Mouse (Mus musculus): ENCODE measurements around the gene H3f3b. TPM values are rescaled to one million over a fixed set of nuclear protein-coding genes. Genes with fewer than 3 reads are reported as not detected.

Gene H3f3b
- 1,982 and 2,171 TPM in 2 replicates for polyA plus RNA-seq (2014; fragmentation: Nextera tagmentation; extraction: Ambion mirVana)

- Histone ChIP-seq H3K27ac (ENCODE audit: low read depth, low read length) (no peak within 1 kb of the TSS), H3K36me3 (ENCODE audit: control insufficient read depth, insufficient read depth, low read length) (no peaks in the 10 kb centered on the region), H3K4me3 (ENCODE audit: low read depth, low read length) (no peak within 1 kb of the TSS), H3K4me1 (ENCODE audit: control insufficient read depth, insufficient read depth, low read length) (peaks cover 8% of the 10 kb centered on the region), H3K27me3 (ENCODE audit: control insufficient read depth, insufficient read depth, low read length) (no peaks in the 10 kb centered on the region), H3K4me2 (no peak within 1 kb of the TSS), H3K9me3 (ENCODE audit: control insufficient read depth, low read length) (no peaks in the 10 kb centered on the region), H3K9ac (ENCODE audit: low read length) (no peak within 1 kb of the TSS)
- WGBS: 87% methylated on average over 4 of the region's 4 CpGs
- ATAC-seq (ENCODE audit: low FRiP score) (no peak), DNase-seq (ENCODE audit: low spot score, missing footprints) (peak; percentile 19)
Observed at GRCm38 (mm10) chr11:116027756-116028155, at the start of gene H3f3b. TSS of gene H3f3b (minus strand) at chr11:116027962.

GRCm38 (mm10) chr11:116076836-116077235, 49.1 kb upstream of the H3f3b start:
- DNase-seq (ENCODE audit: low spot score, missing footprints) (no peak), ATAC-seq (ENCODE audit: low FRiP score) (no peak)
- Histone ChIP-seq H3K4me3 (ENCODE audit: low read depth, low read length) (no peak overlapping the region), H3K9ac (ENCODE audit: low read length) (no peak overlapping the region), H3K4me2 (no peak overlapping the region), H3K9me3 (ENCODE audit: control insufficient read depth, low read length) (no peaks in the 10 kb centered on the region), H3K36me3 (ENCODE audit: control insufficient read depth, insufficient read depth, low read length) (peaks cover 7% of the 10 kb centered on the region), H3K27me3 (ENCODE audit: control insufficient read depth, insufficient read depth, low read length) (no peaks in the 10 kb centered on the region), H3K27ac (ENCODE audit: low read depth, low read length) (no peak overlapping the region), H3K4me1 (ENCODE audit: control insufficient read depth, insufficient read depth, low read length) (peaks cover 18% of the 10 kb centered on the region)
- WGBS: 89% methylated on average over 7 of the region's 7 CpGs

- Histone ChIP-seq H3K27ac (ENCODE audit: low read depth, low read length) (no peak overlapping the region), H3K36me3 (ENCODE audit: control insufficient read depth, insufficient read depth, low read length) (peaks cover 7% of the 10 kb centered on the region; the same call in 1 of the 2 replicates), H3K27me3 (ENCODE audit: control insufficient read depth, insufficient read depth, low read length) (no peaks in the 10 kb centered on the region), H3K4me2 (no peak overlapping the region), H3K4me1 (ENCODE audit: control insufficient read depth, insufficient read depth, low read length) (peaks cover 18% of the 10 kb centered on the region), H3K9ac (ENCODE audit: low read length) (no peak overlapping the region), H3K4me3 (ENCODE audit: low read depth, low read length) (no peak overlapping the region), H3K9me3 (ENCODE audit: control insufficient read depth, low read length) (no peaks in the 10 kb centered on the region)
- ATAC-seq (ENCODE audit: low FRiP score): no peak
- no peak for DNase-seq (ENCODE audit: low spot score, missing footprints)
- WGBS: 51% methylated on average over 7 of the region's 7 CpGs
Observed at GRCm38 (mm10) chr11:116076266-116076540, 48.4 kb upstream of the H3f3b start.

GRCm38 (mm10) chr11:116075539-116076265, 47.9 kb upstream of the H3f3b start:
- ATAC-seq (ENCODE audit: low FRiP score) (no peak), DNase-seq (ENCODE audit: low spot score, missing footprints) (no peak)
- Histone ChIP-seq H3K9me3 (ENCODE audit: control insufficient read depth, low read length) (no peaks in the 10 kb centered on the region), H3K4me2 (no peak overlapping the region), H3K27ac (ENCODE audit: low read depth, low read length) (no peak overlapping the region), H3K9ac (ENCODE audit: low read length) (no peak overlapping the region), H3K36me3 (ENCODE audit: control insufficient read depth, insufficient read depth, low read length) (peaks cover 7% of the 10 kb centered on the region; the same call in 1 of the 2 replicates), H3K4me1 (ENCODE audit: control insufficient read depth, insufficient read depth, low read length) (peaks cover 18% of the 10 kb centered on the region), H3K4me3 (ENCODE audit: low read depth, low read length) (no peak overlapping the region), H3K27me3 (ENCODE audit: control insufficient read depth, insufficient read depth, low read length) (no peaks in the 10 kb centered on the region)
- WGBS: 61% methylated on average over 20 of the region's 20 CpGs

- Histone ChIP-seq H3K4me3 (ENCODE audit: low read depth, low read length) (no peak overlapping the region), H3K4me1 (ENCODE audit: control insufficient read depth, insufficient read depth, low read length) (peaks cover 16% of the 10 kb centered on the region), H3K4me2 (no peak overlapping the region), H3K9ac (ENCODE audit: low read length) (no peak overlapping the region), H3K9me3 (ENCODE audit: control insufficient read depth, low read length) (no peaks in the 10 kb centered on the region), H3K27me3 (ENCODE audit: control insufficient read depth, insufficient read depth, low read length) (no peaks in the 10 kb centered on the region), H3K36me3 (ENCODE audit: control insufficient read depth, insufficient read depth, low read length) (0 out of 2 replicates have a peak, but pooled peaks cover 2% of the 10 kb centered on the region), H3K27ac (ENCODE audit: low read depth, low read length) (no peak overlapping the region)
- no peak for ATAC-seq (ENCODE audit: low FRiP score)
- DNase-seq (ENCODE audit: low spot score, missing footprints): no peak
- WGBS: 73% methylated on average over 7 of the region's 7 CpGs
Observed at GRCm38 (mm10) chr11:116074436-116074991, 46.8 kb upstream of the H3f3b start.

- no peaks in the 10 kb centered on the region for H3K9me3 ChIP-seq (ENCODE audit: control insufficient read depth, low read length)
- no peak overlapping the region for H3K4me2 ChIP-seq
- no peaks in the 10 kb centered on the region for H3K27me3 ChIP-seq (ENCODE audit: control insufficient read depth, insufficient read depth, low read length)
- H3K4me3 ChIP-seq (ENCODE audit: low read depth, low read length): no peak overlapping the region
- no peaks in the 10 kb centered on the region for H3K36me3 ChIP-seq (ENCODE audit: control insufficient read depth, insufficient read depth, low read length)
- H3K27ac ChIP-seq (ENCODE audit: low read depth, low read length): no peak overlapping the region
- ATAC-seq (ENCODE audit: low FRiP score): no peak
- WGBS: 86% methylated on average over 3 of the region's 3 CpGs
- DNase-seq (ENCODE audit: low spot score, missing footprints): no peak
- no peaks in the 10 kb centered on the region; the same call in 1 of the 2 replicates for H3K4me1 ChIP-seq (ENCODE audit: control insufficient read depth, insufficient read depth, low read length)
- no peak overlapping the region for H3K9ac ChIP-seq (ENCODE audit: low read length)
Observed at GRCm38 (mm10) chr11:116072608-116073007, 44.8 kb upstream of the H3f3b start.

DNA sequence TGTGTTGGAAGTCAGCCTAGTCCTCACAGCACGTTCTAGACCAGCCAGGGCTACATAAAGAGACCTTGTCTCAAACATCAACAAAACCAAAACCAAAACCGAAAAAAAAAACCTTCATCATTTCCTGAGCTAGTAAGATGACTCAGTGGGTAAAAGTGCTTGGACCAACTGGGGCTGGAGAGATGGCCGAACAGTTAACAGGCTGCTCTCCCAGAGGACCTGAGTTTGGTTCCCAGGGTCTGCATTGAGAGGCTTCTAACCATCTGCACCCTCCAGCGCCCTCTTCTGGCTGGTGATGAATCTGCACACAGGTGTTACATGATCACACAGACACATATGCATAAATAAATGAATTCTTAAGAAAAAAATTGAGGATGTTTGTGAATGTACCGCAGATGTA, 43.7 kb upstream of the H3f3b start:
- Histone ChIP-seq H3K4me3 (ENCODE audit: low read depth, low read length) (no peak overlapping the region), H3K9me3 (ENCODE audit: control insufficient read depth, low read length) (no peaks in the 10 kb centered on the region), H3K36me3 (ENCODE audit: control insufficient read depth, insufficient read depth, low read length) (no peaks in the 10 kb centered on the region), H3K27ac (ENCODE audit: low read depth, low read length) (no peak overlapping the region), H3K4me1 (ENCODE audit: control insufficient read depth, insufficient read depth, low read length) (no peaks in the 10 kb centered on the region; the same call in 1 of the 2 replicates), H3K4me2 (no peak overlapping the region), H3K27me3 (ENCODE audit: control insufficient read depth, insufficient read depth, low read length) (no peaks in the 10 kb centered on the region), H3K9ac (ENCODE audit: low read length) (no peak overlapping the region)
- ATAC-seq (ENCODE audit: low FRiP score) (no peak), DNase-seq (ENCODE audit: low spot score, missing footprints) (no peak)
- 70% methylated on average over 5 of the region's 5 CpGs for WGBS

- H3K36me3 ChIP-seq (ENCODE audit: control insufficient read depth, insufficient read depth, low read length): no peaks in the 10 kb centered on the region; the same call in 1 of the 2 replicates
- ATAC-seq (ENCODE audit: low FRiP score): no peak
Observed at GRCm38 (mm10) chr11:116065345-116065744, 37.6 kb upstream of the H3f3b start.

GRCm38 (mm10) chr11:116064187-116064867, 36.6 kb upstream of the H3f3b start:
- H3K4me3 ChIP-seq (ENCODE audit: low read depth, low read length): no peak overlapping the region
- DNase-seq (ENCODE audit: low spot score, missing footprints): no peak
- H3K9me3 ChIP-seq (ENCODE audit: control insufficient read depth, low read length): no peaks in the 10 kb centered on the region
- no peak overlapping the region for H3K27ac ChIP-seq (ENCODE audit: low read depth, low read length)
- H3K36me3 ChIP-seq (ENCODE audit: control insufficient read depth, insufficient read depth, low read length): peaks cover 4% of the 10 kb centered on the region
- no peak overlapping the region for H3K4me2 ChIP-seq
- H3K9ac ChIP-seq (ENCODE audit: low read length): no peak overlapping the region
- 64% methylated on average over 23 of the region's 23 CpGs for WGBS
- no peaks in the 10 kb centered on the region for H3K4me1 ChIP-seq (ENCODE audit: control insufficient read depth, insufficient read depth, low read length)
- no peak for ATAC-seq (ENCODE audit: low FRiP score)
- H3K27me3 ChIP-seq (ENCODE audit: control insufficient read depth, insufficient read depth, low read length): no peaks in the 10 kb centered on the region

More at GRCm38 (mm10) chr11:116065345-116065744, 37.6 kb upstream of the H3f3b start:
- H3K9ac ChIP-seq (ENCODE audit: low read length): no peak overlapping the region
- H3K27ac ChIP-seq (ENCODE audit: low read depth, low read length): no peak overlapping the region
- 90% methylated on average over 12 of the region's 12 CpGs for WGBS
- DNase-seq (ENCODE audit: low spot score, missing footprints): no peak
- no peak overlapping the region for H3K4me2 ChIP-seq
- no peaks in the 10 kb centered on the region for H3K9me3 ChIP-seq (ENCODE audit: control insufficient read depth, low read length)
- H3K4me1 ChIP-seq (ENCODE audit: control insufficient read depth, insufficient read depth, low read length): no peaks in the 10 kb centered on the region
- no peaks in the 10 kb centered on the region for H3K27me3 ChIP-seq (ENCODE audit: control insufficient read depth, insufficient read depth, low read length)
- H3K4me3 ChIP-seq (ENCODE audit: low read depth, low read length): no peak overlapping the region

All from midbrain, embryonic 11.5 days (tissue).